Mouse (Mus musculus) spleen, adult 2 months (tissue): Measurements from ENCODE around the gene Pbx4.

Source experiments
- CTCF ChIP-seq: fragments of 200-500 bp; IDR thresholded peaks from 2 replicates; pipeline ENCODE4 v1.5.1; 2011; ENCODE audit warnings: mild to moderate bottlenecking, inconsistent platforms; ENCODE audit not compliant: insufficient read depth, insufficient read length, insufficient replicate concordance; ENCODE audit errors: extremely low read depth
- POLR2A ChIP-seq: fragments of 200-500 bp; IDR thresholded peaks from 2 replicates; pipeline ENCODE4 v1.6.1; 2011; ENCODE audit warnings: low read depth, low read length, inconsistent platforms

- TF ChIP-seq POLR2A (no peak), CTCF (no peak)
Observed at GRCm38 (mm10) chr8:69882021-69882756, 49.9 kb downstream of the Pbx4 start.
